Mouse (Mus musculus): Measurements from ENCODE around the gene I0C0044D17Rik.

DNA sequence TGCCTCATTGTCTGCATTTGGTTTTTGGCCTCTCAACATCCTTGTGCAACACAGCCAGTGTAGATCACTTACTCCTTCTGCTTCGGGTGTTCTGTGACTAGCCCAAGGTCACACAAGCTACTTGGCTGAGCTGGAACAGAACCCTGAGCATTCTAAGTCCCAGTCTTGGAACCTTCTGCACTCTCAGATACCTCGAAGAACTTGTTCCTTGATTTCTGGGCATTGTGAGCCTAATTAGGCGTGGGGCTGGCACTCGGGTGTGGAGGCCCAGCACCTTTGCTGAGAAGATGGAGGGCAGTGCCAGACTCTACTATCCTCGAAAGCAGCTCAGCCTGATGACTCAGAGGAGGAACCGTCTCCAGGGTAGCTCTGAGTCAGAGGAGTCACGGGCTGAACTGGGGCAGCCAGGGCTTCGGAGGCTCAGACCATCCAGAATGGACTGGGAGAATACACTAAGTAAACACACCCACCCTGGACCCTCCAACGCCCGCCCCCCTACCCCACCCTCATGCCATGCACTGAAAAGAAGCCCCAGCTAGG, 4.4 kb downstream of the I0C0044D17Rik start:
- no peak for TF ChIP-seq CHD2 (IDR thresholded peaks at IDR 0.05; ENCODE audit: low read depth, low read length)
- no peak for TF ChIP-seq ZC3H11A (IDR thresholded peaks at IDR 0.05; ENCODE audit: borderline replicate concordance, low read depth, low read length)
- TF ChIP-seq HCFC1 (IDR thresholded peaks at IDR 0.05; ENCODE audit: borderline replicate concordance, insufficient read depth, low read length), result no peak
- no peak for TF ChIP-seq ZNF384 (IDR thresholded peaks at IDR 0.05; ENCODE audit: low read depth, low read length)

All from ES-E14 (cell line).